Mouse (Mus musculus) heart, postnatal 14 days (tissue): ENCODE measurements at regions not wholly inside any gene's neighbourhood (a gene's known extent, or its start where the extent isn't known, plus 50 kb on each side); places are given as distances from the start of the nearest gene placed in this dataset.

Experiments
- DNase-seq, 2 experiments: peaks; one replicate each; pipeline ENCODE4 v3.0.0; 2021 to 2022
- intact Hi-C: fragments of 180-260 bp; cut with DNase I; formaldehyde crosslinking; loops from one replicate; pipeline ENCODE4 v1.15.1; 2025

DNA sequence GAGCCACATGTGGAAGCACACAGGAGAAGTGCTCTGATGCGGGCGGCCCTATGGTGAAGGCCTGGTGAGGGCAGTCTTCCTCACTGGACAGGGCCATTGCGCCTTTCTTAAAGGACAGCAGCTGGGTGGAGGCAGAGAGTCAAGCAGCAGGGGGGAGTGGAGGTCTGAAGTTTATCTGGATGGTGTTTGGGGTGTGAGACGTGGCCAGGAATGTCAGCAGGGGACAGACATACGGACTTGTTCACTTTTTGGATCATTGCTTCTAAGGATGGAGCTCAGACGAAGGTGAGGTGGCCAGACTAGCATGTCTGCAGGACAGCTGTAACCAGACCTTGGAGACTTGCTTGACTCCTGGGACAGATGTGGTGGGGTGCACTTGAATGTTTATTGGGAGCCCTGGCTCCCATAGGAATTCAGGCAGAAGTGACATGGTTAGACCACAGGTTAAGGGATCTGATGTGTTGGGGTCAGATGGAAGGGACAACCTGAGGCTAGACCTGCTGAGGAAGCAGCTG is 86.0 kb upstream of the Gm26897 start:
- DNase-seq, result peak; percentile 23 to 35

DNA sequence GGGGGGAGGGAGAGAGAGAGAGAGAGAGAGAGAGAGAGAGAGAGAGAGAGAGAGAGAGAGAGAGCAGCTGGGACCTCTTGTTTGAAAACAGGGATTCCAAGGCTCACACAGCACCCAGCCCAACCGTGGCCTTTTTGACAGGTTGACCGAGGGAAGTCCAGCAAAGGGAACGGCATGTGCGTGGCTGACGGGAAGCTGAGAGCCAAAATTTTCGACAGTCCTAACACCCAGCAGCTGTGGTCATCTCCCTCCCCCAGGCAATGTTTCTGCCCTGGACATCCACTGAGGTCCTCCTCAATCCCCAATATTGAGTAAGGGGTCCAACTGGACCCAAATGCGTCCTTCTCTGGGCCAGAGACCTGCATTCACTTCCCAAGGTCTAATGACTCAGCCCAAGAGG is 85.2 kb upstream of the Gm26897 start:
- peak; percentile 44 to 49 for DNase-seq

More for the DNA sequence above, 86.0 kb upstream of the Gm26897 start:
- intact Hi-C loops, result no loop called here

DNA sequence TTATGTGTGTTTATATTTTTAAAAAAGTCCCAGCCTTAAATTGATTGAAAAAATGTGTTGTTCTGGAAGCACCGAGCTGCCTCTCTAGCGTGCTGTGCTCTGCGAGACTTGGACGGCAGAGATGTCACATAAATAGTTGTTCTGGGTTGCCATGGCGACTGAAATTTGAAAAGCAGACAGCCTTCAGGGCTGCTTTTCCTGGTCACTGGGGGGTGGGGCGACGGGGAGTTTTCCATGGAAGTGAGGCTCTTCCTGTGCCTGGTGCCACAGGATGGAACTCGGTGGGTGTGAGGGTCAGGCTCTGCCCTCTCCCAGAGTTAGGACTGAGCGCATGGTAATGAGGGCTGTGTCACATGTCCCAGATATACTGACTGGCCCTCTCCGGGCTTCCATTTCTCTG is 84.7 kb upstream of the Gm26897 start:
- intact Hi-C loops, result no loop called here

More for the DNA sequence above, 85.2 kb upstream of the Gm26897 start:
- intact Hi-C loops, result no loop called here

DNA sequence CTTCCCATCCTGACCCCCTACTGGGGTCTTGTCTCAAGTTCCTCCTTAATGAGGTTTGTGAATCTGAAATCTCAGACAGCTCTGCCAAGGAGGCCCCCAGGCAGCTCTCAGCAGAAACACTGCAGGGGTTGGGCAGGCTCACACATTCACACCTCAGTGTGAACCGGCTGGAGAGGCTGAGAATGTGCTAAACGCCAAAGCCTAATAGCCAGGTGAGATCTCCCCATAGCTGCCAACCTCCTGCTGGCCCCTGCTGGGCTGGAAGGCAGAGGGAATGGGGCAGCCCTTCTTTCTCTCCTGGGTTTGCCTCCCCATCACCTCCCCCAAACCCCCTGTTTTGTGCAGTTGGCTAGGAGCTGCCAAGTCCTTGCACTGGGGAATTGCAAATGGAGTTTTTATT is 81.3 kb upstream of the Gm26897 start:
- intact Hi-C loops, result no loop called here
- no peak for DNase-seq

More for the DNA sequence above, 84.7 kb upstream of the Gm26897 start:
- peak; percentile 67 to 77 for DNase-seq

DNA sequence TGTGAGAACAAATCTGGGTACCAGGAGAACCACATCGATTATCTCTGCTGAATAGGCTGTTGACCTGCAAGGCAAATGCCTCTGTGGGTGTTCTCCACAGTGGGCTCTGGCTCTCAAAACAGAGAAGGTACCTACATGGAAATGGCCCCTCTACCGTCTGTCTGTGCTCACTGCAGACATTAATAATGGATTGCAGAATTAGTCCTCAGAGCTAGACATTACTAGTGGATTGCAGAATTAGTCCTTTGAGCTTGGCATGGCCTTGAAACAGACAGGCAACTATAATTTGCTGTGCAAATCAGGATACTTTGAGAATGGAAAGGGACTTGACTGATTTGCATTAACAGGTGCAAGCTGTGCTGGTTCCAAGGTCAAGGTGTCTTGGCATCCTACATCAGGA is 77.3 kb upstream of the Gm26897 start:
- DNase-seq, result no peak
- intact Hi-C loops, result no loop called here

DNA sequence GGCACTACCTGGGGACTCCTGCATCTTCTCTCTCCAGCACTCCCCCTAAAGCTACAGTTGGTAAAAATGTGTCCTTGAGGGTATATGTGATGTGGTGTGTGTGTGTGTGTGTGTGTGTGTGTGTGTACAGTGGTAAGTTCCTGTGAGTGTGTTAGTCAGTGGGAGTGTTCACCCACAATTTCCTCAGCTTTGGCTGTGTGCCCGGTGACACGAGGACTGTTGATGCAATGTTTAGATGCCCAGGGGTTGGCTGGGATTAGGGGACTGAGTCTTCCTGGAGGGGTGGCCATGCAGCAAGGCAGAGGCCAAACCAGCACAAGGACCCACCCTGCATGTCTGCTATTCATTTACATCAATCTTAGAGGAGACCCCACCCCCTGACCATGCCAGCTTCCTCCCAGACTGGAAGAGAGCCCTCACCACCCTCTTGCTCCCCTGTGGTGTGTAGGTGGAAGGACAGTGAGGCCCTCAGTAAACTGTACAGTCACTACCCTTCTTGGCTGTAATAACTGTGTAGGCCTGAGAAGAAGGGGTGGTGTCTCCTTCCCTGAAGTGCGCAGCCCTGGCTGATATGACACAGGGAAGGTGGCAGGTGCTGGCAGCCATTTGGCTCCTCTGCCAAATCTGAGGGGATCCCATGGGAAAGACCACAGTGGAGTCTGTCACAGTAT is 75.8 kb upstream of the Gm26897 start:
- no peak for DNase-seq
- intact Hi-C loops, result no loop called here

DNA sequence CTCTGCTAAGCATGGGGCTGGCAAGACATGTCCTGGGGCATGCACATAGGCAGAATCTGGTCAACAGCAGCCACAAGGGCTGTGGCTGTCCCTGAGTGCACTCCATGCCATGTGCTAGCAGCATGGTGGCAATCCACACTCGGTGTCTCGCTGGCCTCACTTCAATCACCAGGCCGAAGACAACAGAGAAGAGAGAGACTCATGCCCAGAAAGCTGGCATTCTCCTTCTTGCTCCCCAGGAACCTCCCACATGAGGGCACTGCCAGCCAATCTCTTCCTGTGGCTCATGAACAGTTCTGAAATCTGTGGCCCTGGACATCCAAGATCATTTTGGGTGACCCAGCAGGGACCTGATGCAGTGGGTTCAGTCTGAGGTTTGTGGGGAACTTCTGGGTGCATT is 74.5 kb upstream of the Gm26897 start:
- intact Hi-C loops, result no loop called here
- DNase-seq, result no peak

DNA sequence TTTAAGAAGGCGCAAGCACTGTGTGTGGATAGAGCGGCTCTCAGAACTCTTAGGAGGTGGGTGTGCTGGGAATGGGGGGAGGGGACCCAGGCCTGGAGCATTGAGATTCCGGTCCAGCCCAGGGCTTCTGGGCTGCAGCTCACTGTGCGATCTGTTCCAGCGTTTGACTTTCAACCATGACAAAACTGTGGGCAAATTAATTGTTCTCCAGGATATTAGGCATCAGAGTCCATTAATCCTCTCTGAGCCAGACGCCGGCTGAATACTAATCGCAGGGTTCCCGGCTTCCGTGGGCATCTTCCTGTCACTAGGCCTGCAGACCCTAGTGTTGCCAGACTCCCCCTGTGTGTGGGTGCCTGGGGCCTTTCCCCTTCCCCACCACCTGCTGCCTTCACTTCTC is 73.3 kb upstream of the Gm26897 start:
- intact Hi-C loops, result no loop called here
- no peak for DNase-seq

DNA sequence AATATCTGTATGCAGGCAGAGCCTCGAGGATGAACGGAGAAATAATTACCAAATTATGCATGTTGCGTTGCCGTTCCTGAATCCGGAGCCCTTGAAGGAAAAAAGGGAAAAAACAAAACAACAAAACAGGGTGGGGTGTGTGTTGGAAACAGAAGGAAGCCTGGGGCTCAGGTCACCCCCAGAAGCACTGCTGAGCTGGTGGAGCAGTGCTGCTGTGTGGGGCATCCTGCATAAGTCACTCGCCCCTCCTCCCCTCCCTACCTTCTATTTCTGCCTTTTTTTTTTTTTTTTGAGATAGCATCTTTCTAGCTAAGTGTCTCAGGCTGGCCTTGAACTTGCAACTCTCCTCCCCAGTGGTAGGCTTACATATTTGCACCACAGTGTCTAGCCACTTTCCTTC is 72.8 kb upstream of the Gm26897 start:
- no peak for DNase-seq
- intact Hi-C loops, result no loop called here

DNA sequence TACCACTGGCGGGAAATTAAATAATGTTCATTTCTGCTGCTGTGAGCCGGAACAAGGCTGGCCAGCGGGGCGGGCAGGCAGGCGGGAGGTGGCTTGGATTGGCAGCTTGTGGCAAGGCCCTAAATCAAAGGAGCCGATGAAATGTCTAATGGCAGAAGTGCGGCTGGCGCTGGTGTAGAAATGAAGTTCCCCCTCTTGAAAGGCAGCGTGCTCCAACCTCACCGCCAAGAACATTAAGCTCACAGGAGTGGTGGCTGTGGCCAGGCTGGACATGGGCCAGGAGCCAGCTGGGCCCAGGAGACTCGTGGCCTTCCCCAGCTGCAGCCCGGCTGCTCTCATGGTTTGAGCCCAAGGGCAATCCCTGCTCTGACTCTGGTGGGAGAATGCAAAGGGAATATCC is 71.8 kb upstream of the Gm26897 start:
- DNase-seq, result peak; percentile 55 to 57
- intact Hi-C loops, result no loop called here

DNA sequence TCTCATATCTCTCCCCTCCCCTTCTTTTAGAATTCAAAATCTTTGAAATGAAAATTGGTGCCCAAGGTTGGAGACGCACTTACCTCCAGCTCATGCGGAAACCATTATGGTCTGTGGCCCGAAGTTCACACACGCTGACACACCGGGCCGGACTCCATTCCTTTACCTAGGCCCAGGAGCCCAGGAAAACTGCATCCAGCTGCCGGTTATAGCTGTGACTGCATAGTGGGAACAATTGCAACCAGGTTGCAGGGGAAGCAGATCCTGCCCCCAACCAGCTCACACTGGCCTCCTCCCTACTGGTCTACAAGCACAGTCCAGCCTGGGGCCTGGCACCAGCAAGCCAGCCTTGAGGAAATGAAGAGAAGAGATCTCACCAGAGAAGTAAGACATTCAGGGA is 69.9 kb upstream of the Gm26897 start:
- DNase-seq, result no peak
- intact Hi-C loops, result no loop called here

DNA sequence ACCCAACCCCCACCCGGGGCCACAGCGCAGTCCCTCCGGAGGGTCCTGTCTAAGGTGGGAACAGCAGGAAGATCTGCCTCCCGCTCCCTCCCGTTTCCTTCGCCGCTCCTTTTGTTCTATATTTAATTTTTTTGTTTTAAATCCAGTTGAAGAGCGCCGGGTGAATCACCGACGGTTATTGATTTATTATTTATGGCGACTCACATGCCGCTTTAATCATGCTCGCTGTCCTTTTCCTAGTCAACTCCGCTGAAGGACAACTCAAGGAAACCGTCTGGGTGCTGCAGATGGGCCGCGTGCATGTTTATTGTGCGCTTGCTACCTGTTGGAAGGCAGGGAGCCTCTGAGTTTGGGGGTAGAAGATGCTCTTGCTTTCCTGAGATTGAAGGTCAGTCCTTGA is 68.3 kb upstream of the Gm26897 start:
- intact Hi-C loops, result no loop called here
- no peak for DNase-seq

DNA sequence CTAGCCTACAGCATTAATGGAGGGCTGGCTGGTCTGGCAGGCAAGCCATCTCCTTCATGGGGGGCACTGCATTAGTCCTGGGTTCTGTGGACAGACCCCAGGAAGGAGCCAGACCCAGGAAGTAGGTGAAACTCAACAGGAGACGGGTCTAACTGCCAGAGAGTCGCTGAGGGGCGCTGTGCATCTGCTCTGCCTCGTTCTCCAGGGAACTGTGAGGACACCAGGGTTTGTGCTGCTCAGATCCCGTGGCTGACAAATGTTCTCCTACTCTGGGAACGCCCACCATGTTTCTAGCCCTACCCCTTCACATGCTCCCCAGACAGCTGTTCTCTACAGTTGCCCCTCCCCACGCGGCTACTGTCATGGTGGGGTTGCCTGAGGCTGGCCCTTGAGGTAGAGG is 67.7 kb upstream of the Gm26897 start:
- intact Hi-C loops, result no loop called here
- DNase-seq, result no peak

DNA sequence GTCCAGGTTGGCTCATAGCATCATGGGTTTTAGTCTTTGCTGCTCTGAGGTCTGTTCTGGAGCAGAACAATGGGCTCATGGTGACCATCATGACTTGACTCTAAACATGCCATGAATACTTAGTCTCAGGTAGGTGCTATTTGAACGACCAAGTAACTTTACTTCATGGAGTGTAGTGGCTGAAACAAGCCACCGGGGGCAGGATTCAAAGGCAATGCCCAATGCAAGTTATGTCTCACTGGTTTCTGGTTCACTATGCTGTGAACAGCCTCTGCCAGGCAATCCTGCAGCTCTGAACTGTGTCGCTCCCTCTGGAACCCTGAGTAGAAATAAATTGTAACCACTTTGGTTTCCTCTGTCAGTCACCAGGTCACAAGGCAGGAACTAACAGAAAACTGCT is 65.8 kb upstream of the Gm26897 start:
- intact Hi-C loops, result no loop called here
- peak in 1 of 2 experiments; percentile 37 for DNase-seq

DNA sequence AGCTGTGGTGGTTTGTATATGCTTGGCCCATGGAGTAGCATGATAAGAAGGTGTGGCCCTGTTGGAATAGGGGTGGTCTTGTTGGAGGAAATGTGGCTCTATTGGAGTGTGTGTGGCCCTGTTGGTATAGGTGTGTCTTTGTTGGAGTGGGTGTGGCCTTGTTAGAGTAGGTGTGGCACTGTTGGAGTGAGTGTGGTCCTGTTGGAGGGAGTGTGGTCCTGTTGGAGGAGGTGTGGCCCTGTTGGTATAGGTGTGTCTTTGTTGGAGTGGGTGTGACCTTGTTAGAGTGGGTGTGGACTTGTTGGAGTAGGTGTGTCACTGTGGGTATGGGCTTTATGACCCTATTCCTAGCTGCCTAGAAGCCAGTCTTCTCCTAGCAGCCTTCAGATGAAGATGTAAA is 64.6 kb upstream of the Gm26897 start:
- intact Hi-C loops, result no loop called here
- DNase-seq, result no peak

DNA sequence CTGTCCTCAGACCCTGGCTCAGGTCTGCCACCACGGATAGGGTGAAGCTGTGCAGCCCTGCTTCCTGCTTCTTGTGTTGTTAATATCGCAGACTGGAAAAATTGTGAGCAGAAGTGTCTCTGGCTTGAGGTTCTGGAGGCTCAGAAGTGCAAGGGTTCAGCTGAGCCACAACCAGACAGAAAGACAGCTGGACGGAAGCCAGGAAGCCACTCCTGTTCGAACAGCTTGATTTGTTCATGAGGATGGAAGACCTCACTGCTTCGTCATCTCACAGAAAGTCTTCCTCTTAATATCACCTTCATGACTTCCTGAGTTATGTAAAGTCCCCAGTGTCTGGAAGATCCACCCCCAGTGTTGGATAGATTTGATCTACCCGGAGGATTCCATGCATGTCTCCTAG is 62.0 kb upstream of the Gm26897 start:
- DNase-seq, result peak in 1 of 2 experiments; percentile 46
- intact Hi-C loops, result no loop called here

DNA sequence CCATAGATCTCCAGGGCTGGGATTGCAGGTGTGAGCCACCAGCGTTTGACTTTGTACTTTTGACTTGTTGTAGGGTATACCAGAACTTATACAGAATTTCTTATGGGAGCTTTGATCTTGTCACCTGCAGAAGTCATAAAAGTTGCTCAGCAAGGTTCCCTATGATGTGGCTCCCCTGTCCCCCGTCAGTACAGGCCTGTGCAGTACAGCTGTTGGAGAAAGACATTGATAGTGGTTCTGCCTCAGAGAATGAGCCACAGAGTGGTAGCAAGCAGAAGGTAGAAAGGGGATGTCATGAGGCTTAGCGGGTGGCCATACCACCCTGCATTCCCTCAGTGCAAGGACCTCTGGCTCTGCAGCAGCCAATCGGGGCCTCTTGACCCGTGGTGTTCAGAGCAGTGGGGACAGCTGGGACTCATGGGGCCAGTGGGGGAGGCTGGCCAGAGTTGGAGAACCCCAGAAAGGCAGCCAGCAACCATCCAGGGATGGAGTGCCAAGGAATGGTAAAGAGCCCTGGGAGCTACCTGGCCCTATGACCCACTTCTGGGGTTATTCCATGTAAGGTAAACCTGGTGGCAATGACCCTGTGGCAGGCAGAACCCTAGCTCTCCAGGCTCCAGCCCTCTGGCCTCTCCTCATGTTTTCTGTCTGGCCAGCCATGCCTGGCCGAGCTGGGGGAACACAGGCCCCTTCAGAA is 58.6 kb upstream of the Gm26897 start:
- intact Hi-C loops, result loop anchor here (2.0 kb wide), 1 partner anchor 54 kb away; no protein-coding TSS in a partner anchor
- no peak for DNase-seq

DNA sequence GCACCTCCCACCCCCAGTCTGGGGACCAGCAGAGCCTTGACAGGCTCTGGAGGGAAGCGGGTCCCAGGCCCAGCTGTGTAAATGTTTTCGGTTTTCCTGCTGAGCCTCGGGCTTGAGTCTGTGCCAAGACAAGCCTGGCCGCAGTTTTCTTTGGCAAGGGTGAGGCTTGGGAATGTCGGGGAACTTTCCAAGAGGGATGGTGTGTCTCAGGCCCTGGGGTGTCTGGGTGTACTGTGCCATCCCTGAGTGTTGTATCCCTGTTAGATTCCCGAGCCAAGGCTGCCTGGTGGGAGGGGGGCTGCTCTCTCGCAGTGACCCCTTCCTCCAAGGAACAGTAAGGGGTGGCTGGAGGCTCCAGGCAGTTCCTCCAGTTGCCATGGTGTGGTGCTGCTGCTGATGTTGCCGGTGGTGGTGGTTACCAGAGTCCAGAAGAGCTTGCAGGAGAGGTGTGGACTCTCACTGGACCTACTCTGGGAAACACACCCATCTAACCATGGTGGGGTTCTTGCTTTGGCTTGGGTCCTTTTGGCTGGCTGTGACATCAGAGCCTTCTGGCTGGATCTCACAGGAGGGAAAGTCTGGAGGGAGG is 58.0 kb upstream of the Gm26897 start:
- DNase-seq, result peak; percentile 84 to 89
- intact Hi-C loops, result loop anchor here (2.0 kb wide), 1 partner anchor 55 kb away; no protein-coding TSS in a partner anchor

DNA sequence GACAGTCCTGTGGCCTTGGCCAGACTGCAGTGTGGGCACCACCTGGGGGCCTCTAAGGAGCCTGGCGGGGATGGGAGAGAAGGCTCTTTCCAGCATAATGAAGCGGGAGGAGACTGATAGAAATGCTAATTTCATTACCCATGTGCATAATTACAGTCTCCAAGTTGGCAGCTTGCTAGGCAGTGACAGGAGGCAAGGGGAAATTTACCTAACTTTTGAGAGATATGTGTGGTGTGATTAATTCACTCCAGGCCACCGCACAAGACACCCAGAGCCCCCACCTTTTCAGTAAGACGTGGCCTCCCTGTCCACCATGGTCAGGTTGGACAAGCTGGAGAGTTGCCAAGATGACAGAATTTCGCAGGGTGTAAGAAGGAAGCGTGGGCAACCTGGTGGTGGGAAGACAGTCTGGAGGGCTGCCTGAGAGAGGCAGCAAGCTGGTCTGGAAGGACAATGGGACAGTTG is 55.8 kb upstream of the Gm26897 start:
- intact Hi-C loops, result no loop called here
- DNase-seq, result no peak

DNA sequence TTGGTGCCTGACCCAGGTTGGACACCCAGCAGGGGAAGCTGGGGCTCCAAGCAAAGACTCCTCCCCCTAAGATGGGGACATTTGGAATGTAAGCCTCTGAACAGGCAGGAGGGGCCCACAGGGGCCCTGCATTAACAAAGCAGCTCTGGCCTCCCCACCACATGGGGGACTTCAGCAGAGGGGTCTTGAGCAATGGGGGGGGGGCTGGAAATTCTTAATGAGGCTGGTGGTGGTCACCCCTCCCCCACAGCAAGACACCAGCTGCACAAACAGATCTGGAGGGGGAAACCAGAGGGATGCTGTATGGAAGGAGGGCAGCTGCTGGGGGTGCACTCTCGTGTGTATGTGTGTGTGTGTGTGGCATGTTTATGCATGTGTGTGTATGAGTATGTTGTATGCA is 55.2 kb upstream of the Gm26897 start:
- intact Hi-C loops, result no loop called here
- DNase-seq, result no peak

DNA sequence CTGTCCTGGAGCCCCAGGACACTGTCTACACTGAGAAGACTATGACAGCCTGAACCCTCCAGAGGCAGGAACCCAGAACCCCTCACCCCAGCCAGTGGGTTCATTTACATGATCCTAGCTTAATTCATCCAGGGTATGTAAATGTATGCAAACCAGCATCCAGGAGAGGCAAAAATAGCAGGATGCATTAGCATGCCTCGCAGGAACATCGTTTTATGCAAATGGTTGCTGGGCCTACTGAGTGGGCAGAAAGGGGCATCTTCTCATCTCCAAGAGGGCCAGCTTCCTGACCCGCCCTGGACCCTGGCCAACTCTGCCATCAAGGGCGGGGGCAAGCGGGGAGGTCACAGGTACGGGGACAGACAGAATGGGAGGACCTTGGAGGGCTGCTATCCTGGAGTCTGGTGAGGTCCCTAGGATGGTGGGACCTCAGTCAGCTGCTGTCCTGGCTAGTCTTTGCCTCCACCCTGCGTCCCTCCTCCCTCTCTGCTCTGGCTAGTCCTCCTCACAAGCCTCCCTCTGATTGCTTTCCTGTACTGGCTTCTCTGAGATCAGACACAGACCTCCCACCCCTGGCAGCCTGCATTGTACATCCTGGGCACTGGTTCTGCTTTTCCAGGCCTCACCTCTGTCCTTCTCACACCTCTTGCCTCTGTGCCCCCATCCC is 52.2 kb upstream of the Gm26897 start:
- DNase-seq, result no peak
- intact Hi-C loops, result loop anchor here (5.0 kb wide), 1 partner anchor 471 kb away; no protein-coding TSS in a partner anchor
